Mouse (Mus musculus) lung, postnatal 36 days (tissue): ENCODE measurements around the gene Adora2b.

Experiments used
- DNase-seq: peaks from one replicate; pipeline ENCODE4 v3.0.0; 2022; ENCODE audit warnings: mixed read lengths

The Adora2b gene

DNA sequence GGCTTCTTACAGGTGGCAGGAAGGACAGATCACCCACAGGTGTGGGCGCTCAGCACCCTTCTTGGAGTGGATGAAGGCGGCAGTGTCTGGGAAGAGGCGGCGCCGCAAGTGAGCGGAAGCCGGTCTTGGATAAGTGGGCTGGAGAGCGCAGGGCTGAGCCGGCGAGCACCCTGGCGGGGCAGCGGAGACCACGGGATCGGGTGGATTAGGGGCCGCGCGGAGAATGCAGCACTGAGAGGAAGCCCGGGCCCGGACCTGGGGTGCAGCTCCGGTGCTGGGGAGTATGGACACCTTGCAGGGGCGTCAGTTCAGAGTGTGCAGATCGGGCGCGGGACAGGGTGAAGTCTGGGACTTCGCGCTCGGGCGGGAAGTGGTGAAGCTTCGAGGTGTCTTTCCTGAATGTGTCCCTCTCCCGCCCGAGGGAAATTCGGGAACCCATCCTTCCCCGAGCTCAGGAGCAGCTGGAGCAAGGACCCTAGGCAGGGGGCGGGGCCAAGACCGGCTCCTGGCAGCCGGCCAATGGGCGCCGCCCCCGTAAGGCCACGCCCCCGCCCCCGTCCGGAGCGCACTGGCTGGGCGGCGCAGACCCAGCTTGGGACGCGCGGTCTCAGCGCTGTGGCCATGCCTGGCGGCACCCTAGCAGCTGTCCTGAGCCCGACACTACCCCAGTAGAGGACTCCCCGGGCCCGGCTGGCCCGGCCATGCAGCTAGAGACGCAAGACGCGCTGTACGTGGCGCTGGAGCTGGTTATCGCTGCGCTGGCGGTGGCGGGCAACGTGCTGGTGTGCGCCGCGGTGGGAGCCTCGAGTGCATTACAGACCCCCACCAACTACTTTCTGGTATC lies at the start of gene Adora2b:
Adora2b (plus strand) TSS at position 584 of the 844 bp plus-strand sequence.
- peak; percentile 74 for DNase-seq

DNA sequence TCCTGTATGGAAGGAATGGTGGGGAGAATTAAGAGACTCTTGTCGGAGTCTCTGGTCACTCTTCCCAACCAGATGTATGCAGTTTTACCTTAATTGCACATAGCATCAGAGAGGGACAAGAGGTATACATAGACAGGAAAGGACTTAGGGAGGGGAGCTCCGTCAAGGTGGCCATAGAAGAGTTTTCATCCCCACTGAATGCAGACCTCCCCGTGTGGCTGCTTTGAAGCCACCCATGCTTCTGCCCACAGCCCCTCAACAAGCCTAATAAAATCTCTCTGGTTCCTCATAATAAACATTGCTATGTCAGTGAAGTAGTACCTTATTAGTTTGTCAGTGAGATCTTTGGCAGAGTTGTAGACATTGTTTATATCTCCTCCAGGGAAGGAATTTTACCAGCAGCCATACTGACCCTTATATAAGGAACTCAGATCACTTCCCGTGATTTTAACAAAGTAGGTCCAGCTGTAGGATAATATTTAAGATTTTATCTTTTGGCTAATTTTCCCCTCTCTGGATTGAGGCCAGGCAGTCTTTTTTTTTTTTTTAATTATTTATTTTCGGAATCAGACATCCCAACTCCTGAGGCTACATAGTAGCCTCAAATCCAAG lies 47.8 kb upstream of the Adora2b start:
- DNase-seq: no peak

DNA sequence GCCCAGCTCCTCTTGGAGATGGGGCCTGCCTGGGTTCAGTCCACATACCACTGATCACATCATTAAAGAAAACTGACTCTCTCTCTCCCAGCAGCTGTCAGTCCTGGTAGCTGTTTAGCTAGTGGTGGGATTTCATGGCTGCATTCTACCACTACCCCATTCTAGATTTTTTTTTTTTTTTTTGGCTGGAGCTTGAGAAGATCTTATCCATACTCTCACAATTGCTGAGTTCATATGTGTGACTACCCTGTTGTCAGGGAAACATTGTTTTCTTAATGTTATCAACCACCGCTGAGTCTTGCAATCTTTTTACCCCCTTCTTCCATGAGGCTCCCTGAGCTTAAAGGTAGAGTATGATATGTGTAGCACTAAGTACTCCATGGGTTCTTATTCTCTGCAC lies 46.1 kb upstream of the Adora2b start:
- DNase-seq: no peak

DNA sequence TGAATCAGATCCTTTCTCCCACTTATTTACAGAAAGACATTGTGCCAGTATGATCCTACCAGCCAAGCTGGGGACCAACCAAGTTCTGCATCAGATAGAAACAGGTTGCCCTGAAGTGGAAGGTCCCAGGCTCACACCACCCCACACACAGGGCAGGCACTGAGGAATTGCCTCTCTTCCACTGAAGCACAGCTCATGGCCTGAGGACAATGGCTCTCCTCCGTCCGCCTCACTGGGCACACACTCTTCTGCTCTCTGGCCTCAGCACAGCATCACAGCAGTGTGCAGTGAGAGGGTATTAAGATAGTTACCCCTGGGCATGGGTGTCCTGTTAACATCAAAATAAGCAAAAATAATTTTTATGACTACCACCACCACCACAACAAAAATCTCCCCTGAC lies 39.7 kb upstream of the Adora2b start:
- DNase-seq: no peak

DNA sequence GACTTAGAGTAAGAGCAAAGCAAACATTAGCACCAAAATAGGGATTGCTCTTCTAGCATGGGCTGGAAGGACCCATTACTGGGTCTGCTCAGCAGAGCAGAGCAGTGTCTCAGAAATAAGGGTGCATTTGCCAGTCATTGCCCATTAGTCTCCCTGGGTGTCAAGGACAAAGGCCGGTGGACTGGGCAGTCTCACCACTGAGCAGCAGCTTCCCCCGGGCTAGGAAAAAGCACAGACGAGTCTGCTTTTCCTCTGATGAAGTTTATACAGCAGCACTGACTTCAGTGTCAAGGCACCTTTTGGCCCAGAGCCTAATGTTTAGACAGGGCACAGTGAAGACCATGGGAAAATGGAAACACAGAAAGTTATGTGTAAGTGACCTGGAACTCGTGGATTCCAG lies 38.9 kb upstream of the Adora2b start:
- no peak for DNase-seq

DNA sequence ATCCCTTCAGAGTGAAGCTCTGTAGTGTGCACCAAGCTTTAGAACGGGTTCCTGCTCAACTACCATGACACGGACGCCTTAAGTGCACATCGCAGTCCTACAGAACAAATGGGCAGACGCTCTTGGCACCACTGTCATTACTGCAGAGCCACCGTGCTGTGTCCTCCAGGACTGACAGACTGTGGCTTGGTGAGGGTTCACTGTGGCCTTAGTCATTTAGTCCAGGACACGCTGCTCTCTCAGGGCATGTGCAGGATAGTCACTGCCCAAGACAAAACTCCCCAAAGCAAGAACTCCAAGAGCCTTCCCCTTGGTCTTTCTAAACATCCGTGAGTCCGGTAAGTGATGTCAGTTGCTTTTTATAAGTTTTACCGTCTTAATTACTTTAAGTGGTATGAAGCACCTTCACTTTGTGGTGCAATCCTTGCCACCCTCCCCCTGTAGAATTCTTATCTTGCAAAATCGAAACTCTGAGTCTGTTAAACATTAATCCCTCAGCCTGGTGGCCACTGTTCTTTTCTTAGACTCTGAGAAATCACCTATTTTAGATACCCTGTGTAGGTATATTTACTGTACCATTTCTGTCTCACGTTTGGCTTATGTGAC lies 35.3 kb upstream of the Adora2b start:
- DNase-seq: peak; percentile 54

DNA sequence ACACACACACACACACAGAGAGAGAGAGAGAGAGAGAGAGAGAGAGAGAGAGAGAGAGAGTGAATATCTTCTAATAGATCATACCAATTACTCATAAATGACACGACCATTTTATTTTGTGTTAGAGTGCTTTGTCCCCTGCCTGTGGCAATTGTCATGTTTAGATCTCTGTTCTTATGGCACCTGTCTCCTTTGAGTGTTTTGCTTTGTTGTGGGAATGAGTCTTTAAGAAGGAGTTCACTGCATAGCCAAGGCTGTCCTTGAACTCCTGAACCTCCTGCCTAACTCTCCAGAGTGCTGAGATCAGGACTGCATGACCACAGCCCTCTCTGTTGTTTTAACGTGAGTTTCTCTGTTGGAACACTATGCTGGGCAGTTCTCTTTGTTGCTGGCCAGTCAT lies 33.7 kb upstream of the Adora2b start:
- DNase-seq: no peak

DNA sequence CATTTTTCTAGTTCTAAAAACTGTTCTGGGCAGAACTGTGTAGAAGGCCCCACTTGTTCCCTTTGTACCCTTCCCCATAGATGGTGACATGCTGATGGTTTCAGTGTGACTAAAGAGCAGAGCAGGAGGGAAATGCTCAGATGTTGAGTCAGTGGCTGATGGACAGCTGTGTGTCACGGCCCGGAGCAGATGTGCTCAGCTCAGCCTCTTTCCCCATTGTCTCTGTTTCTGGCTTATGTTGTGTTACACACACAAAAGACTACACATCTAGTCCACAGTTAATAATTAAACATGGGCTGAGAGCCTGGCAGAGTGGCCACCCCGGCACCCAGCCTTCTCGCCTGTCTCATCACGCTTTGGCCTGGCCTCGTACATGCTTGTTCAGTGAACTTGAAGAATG lies 31.0 kb upstream of the Adora2b start:
- DNase-seq: no peak

DNA sequence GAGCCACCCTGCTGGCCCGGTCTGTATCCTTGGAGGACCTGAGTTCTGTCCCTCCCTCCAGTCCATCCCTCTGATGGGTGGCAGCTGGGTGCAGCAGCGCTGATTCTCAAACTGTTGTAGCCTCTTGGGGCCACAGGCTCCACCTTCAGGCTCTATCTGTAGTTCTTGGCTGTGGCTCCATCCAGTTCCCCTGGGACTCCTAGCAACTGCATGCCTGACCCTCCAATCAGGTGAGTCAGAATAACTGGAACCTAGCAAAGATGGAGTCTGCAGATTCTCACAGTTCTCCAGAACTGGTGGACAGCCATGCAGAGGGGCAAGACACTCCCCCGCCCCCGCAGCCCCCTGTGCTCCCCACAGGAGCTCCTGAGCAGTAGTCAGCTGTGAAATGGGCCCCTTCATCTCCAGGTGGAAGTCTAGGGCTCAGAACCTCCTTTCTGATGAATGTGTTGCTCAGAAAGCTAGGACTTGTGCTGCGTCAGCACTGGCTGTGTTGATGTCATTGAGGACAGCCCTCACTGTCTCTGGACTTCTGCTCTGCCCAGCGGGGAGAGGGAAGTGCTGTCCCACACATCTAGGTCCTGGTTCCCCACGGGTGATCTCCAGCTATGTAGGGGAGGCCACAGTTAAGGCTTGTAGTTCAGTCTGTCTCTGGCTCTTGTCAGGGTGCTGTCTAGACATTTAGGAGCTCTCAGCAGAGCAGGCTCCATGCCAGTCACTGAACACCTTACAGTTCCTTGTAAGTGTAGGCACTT lies 27.9 kb upstream of the Adora2b start:
- DNase-seq: peak; percentile 17

DNA sequence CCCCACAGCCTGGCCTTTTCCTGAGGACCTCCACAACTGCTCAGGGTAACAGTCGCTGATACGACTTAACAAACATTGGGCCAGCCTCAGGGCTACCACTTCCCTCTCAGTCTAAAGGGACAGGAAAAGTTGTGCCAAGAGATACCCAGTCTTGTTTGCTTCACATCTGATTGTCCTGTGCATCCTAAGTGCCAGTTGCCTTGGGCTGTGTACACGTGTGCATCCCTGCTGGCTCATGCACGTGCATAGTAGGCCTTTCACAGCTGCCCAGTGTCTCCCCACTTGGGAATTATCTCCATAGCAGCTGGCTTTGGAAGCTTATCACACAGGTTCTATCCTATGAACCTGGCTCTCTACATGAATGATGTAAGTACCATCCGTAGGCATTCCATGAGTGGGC lies 25.4 kb upstream of the Adora2b start:
- DNase-seq: no peak

DNA sequence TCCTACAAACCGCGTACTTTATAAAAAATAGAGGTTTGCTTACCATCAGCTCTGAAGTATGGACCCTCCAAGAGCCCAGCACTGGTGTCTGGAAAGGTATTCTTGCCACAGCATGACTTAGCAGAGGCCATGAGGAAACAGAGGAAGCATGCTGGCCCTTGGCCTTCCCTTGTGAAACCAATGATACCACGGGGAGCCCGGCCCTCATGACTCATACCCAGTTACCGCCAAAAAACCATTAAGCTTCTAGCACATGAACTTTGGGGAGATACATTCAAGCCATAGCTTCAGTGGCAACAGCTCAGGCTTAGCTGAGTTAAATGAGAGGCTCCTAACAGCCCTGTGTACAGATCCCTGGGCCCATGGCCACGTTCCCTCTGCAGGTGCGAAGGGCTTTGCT lies 24.8 kb upstream of the Adora2b start:
- DNase-seq: peak; percentile 52

DNA sequence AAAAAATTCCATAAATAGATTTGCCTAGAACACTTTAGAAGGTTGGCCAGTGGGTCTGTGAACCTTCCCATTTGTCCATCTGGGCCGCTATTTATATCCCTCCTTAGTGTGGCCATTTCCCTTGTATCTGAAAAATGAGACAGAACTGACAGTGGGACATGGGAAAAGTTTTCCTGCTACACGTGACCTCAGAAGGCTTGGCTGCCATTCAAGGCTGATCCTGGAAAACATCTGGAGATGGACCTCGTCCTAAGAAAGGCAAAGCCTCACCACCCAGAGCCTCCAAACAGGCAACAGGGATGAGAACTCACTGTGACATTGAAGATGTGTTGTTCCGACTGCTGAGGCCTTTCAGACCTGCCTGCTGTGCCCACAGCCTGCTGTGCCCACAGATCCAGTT lies 24.0 kb upstream of the Adora2b start:
- peak; percentile 17 for DNase-seq

DNA sequence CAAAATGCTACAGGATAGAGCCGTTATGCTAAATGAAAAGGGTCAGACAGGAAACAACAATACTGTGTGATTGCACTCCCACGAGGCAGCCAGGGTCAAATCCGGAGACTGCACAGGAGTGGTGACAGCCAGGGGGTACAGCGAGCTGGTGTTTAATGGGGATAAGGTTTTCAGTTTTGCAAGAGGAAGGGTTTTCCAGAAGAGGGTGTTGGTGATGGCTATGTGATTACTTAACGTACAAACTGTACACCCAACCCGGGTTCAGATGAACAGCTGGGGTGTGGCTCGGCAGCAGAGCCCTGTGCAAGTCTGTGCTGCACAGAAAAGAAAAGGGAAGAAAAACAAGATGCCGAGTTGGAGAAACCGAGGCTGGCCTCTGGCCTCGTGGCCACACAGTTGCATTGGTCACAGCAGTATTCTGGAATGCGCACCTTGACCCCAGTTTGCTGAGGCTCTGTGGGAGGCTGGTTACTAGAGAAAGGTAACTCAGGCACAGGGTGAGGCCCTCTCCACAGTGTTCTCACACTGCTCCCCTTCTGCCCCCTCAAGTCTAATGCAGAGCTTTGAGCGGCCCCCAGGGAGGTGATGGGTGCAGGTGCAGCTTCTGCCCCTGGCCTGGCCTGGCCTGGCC lies 8.0 kb upstream of the Adora2b start:
- DNase-seq: no peak

DNA sequence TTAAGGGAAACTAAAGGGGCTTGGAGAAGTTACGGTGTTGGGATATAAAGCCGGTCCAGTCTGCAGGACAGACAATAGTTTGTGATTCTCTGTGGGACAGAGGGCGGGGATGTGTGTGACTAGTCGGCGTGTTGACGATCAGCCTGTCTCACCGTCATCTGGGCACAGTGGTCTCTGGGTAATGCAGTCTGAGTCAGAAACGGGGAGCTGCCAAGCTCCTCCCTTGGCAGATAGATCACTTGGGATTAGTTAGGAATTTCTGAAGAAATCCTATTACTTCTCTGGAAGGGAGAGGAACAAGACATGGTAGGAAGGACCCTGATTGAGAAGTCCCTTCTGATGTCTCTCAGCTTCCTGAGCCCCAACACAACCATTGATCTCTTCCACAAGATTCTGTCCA lies 4.9 kb upstream of the Adora2b start:
- DNase-seq: no peak

DNA sequence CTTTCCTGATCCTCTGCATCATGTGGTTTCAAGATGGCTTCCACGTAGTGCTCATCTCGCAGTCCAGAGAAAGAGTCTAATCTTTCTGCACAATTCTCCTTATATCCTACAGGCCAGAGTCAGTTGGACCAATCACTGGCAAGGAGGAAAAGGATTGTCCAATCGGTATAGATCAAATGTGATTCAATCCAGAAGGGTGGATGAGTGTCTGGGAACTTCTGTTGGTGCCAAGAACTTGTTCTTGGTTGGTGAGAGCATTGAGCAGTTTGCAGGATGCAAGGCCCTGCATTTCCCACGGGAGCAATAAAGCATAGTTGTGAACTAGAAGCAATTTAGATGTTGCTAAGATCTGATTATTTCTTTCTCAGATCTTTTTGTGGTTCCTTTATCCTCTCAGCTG lies 4.3 kb upstream of the Adora2b start:
- no peak for DNase-seq

DNA sequence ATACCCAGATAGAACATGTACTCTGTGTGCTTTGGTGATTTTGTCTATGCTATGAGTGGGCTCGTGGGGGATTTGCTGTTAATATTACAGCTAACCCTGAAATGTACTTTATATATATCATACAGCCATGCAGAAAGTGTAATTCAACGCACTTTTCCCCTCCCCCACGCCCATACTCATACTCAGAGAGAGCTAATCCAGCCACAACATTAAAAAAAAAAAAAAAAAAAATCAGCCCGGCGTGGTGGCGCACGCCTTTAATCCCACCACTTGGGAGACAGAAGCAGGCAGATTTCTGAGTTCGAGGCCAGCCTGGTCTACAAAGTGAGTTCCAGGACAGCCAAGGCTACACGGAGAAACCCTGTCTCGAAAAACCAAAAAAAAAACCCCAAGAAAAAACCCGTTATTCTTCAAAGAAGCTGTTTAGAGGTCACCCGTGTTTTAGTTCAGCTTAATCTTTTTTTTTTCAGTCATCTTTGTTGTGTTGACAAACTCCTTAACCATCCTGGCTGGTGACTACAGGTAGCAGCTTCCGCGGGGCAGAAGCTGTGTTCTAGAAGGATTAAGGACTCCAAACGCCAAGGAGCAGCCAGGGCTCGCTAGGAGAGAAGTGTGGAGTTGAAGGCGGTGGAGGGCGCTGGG lies 904 bp upstream of the Adora2b start:
- no peak for DNase-seq

DNA sequence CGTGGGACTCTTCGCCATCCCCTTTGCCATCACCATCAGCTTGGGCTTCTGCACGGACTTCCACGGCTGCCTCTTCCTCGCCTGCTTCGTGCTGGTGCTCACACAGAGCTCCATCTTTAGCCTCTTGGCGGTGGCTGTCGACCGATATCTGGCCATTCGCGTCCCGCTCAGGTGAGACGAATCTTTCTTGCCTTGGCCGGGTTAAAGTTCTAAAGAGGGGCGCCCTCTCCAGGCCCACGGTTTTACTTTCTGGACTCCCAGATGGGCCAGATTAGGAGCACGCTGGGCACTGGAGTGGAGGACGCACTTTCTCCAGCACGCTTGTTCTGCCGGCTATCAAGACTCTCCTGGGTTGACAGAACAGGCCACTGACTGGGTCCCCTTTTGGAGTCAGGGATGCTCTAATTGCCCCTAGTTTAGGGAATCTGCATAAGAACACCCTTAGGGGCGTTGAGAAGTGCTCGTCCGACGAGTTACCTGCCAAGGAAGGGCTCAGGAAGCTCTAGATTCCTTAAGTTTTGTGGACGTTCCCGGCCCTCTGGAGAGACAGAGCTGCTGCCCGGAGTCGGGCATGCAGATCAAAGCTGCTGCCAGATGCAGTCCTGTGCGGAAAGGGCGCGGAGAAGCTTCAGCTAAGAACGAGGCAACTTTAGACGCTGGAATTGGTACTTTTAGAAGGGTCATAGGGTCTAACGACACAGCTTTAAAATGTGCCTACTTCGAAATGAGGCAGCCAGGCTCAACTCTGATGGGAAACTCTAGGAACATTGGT lies 668 bp downstream of the Adora2b start:
- DNase-seq: peak; percentile 80

DNA sequence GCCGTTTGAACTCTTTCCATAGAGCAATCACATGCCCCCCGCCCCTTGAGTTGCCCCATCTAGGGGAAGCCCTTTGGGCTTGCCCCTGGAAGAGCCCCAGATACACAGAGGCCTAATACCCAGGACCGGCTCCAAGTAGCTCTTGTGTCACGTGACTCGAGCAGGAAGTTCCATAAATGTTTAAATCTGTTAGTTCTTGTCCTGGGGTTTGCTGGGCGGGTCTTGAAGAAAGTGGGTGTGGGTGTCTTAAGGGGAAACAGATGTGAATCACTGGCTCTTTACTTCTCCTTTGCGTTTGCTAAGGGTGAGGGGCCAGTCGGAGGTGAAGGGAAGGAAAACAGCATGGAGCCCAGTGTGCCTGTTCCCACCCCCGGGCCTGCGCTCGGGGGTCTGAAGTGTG lies 2.3 kb downstream of the Adora2b start:
- DNase-seq: peak; percentile 81

DNA sequence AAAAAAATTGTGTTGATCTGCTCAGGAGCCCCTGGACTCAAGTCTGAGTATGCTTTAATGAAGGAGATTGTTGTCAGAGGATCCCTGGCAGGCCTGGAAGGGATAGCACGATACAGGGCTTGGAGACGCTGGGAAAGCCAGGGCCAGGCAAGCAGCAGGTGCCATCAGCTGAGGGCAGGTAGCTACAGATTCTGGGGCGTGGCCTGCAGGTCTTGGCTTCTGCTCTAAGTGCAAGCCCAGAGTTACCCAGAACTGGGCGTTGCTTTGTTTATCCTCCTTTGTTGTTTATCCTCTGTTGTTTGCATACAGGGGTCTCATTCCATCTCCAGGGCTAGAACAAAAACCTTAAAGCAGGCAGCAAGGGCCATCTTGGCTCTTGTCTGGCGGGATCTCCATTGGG lies 4.6 kb downstream of the Adora2b start:
- DNase-seq: no peak

DNA sequence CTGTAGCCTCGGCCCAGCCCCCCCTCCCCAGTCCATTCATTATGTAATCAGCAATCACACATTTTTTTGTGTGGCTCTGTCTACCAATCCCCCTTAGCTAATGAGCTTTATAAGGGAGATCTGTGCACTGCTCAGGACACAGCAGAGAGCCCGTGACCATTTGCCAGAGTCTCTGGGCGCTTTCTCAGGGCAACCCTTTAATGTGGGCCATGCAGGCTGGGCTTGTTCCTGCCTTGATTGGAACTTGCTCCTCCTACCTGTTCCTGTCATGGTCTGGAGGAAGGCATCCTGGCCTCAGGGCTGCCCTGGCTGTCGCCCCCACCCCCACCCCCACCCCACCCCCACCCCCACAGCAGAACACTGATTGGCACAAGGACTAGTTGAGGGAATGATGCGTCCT lies 10.4 kb downstream of the Adora2b start:
- no peak for DNase-seq

DNA sequence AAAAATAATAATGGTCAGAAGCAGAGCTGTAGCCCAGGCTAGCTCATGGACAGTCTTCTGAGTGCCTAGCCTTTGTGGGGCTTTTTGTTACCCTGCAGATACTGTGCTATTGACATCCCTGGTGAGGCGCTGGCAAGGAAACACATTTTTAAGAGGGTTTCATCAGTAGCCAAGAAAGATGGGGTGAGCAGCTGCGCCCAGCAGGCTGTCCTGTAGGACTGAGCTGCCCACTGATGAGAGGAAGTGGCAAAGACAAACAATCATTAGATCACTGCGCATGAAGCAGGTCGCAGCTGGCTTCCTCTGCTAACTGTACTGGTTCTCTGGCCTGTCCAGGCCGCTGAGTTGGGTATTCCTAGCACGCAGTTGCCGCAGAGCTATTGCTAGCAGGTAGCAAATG lies 14.8 kb downstream of the Adora2b start:
- DNase-seq: peak; percentile 47

DNA sequence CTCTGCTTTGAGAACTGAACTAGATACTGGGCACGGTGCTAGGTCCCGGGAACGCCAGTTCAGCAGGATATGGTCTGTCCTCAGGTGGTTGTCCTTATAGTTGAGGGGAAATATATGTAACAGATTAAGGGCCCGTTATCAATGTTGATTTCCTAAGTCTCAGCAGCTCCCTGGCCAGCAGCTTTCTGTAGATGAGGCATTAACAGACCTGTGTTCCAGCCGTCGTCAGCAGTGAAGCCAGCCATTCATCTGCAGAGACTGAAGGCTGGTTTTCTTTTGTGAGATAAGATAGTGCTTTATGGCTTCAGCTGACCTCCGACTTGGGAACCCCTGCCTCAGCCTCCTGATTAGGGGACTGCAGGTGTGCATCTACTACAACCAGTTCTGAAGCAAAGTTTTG lies 15.2 kb downstream of the Adora2b start:
- no peak for DNase-seq
